Mouse (Mus musculus): Measurements from ENCODE around the gene Il20ra.

DNA sequence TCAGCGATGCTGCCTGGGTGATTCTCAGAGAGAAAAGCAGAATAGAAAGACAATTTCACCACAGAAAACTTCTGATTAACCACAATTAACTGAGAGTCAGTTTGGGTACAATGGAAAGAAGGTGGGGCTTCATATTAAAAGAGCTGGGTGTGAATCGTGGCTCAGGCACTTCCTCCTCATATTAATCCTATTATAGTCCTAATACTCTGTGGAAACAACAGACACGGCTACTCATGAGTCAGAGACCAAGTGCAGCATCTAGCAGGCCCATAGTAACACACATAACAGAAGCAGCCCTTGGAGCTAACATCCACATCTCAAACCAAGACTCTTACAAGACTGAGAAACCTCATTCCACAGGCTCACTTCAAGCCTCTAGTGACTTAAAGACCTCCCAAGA, 24.7 kb upstream of the Il20ra start:
- TF ChIP-seq CTCF (IDR thresholded peaks at IDR 0.05; ENCODE audit: control insufficient read depth, insufficient read depth, insufficient read length) = no peak
- TF ChIP-seq USF1 (IDR thresholded peaks at IDR 0.05; ENCODE audit: low read depth) = no peak
- TF ChIP-seq MAX (IDR thresholded peaks at IDR 0.05) = no peak

All from C2C12 (cell line).